Mouse (Mus musculus) ES-Bruce4 (cell line): Measurements from ENCODE around the gene Sv2c.

Experiments used
- CTCF ChIP-seq: IDR thresholded peaks from one replicate; pipeline ENCODE4 v1.8.1; 2011; ENCODE audit warnings: low read depth, low read length
- POLR2A ChIP-seq: IDR thresholded peaks from one replicate; pipeline ENCODE4 v1.8.1; 2011; ENCODE audit warnings: low read length; ENCODE audit not compliant: insufficient read depth

- TF ChIP-seq POLR2A (no peak), CTCF (no peak)
Observed at GRCm38 (mm10) chr13:95948394-95948793, 184.0 kb downstream of the Sv2c start.
